Mouse (Mus musculus): Measurements from ENCODE around the gene Eddm3b. TPM values are rescaled to one million over a fixed set of nuclear protein-coding genes. Genes with fewer than 3 reads are reported as not detected.
"Not testable (repeated sequence)": the region's sequence is repeated elsewhere in the genome, so short reads cannot be mapped to it uniquely, and the experiment has no call there.

The Eddm3b gene
- polyA plus RNA-seq, 1 experiment from 2014 or later: not detected

- DNase-seq (ENCODE audit: low spot score): peak; percentile 96
- under 1% methylated on average over 34 of the region's 34 CpGs for WGBS
- Histone ChIP-seq H3K9me3 (no peaks in the 10 kb centered on the region), H3K4me1 (replicated peaks) (peaks cover 5% of the 10 kb centered on the region; the same call in 1 of the 2 replicates), H3K4me3 (peak overlapping the region; percentile 69), H3K27ac (peak overlapping the region; percentile 89), H3K27me3 (ENCODE audit: insufficient read depth, poor library complexity, severe bottlenecking) (peaks cover 15% of the 10 kb centered on the region), H3K36me3 (no peaks in the 10 kb centered on the region)
Observed at GRCm38 (mm10) chr14:51088970-51089673, 25.1 kb upstream of the Eddm3b start.

GRCm38 (mm10) chr14:51089674-51090076 lies 24.6 kb upstream of the Eddm3b start:
- Histone ChIP-seq H3K27me3 (ENCODE audit: insufficient read depth, poor library complexity, severe bottlenecking) (peaks cover 10% of the 10 kb centered on the region), H3K9me3 (no peaks in the 10 kb centered on the region), H3K4me3 (peak overlapping the region; percentile 69), H3K4me1 (replicated peaks) (peaks cover 4% of the 10 kb centered on the region; the same call in 1 of the 2 replicates), H3K27ac (peak overlapping the region; percentile 89), H3K36me3 (no peaks in the 10 kb centered on the region)
- WGBS: under 1% methylated on average over 15 of the region's 15 CpGs
- DNase-seq (ENCODE audit: low spot score): no peak

GRCm38 (mm10) chr14:51090077-51090781 lies 24.0 kb upstream of the Eddm3b start:
- peak; percentile 87 for DNase-seq (ENCODE audit: low spot score)
- WGBS: under 1% methylated on average over 27 of the region's 27 CpGs
- H3K4me3 ChIP-seq: peak overlapping the region; percentile 69

GRCm38 (mm10) chr14:51090921-51091900 lies 23.0 kb upstream of the Eddm3b start, which contains the start of the genes Rnase4 and Ang:
Gene Rnase4, plus strand, starts transcription at chr14:51091077.
Gene Ang, plus strand, starts transcription at chr14:51091150.
- Histone ChIP-seq H3K4me3 (peak within 1 kb of the TSS; percentile 69), H3K4me1 (replicated peaks) (peaks cover 4% of the 10 kb centered on the region; the same call in 1 of the 2 replicates), H3K27me3 (ENCODE audit: insufficient read depth, poor library complexity, severe bottlenecking) (peaks cover 5% of the 10 kb centered on the region; the same call in 1 of the 2 replicates), H3K36me3 (no peaks in the 10 kb centered on the region), H3K9me3 (no peaks in the 10 kb centered on the region), H3K27ac (peak within 1 kb of the TSS; percentile 89)
- 8% methylated on average over 33 of the region's 33 CpGs for WGBS
- peak; percentile 62 for DNase-seq (ENCODE audit: low spot score)

More at GRCm38 (mm10) chr14:51090077-51090781, 24.0 kb upstream of the Eddm3b start:
- H3K27me3 ChIP-seq (ENCODE audit: insufficient read depth, poor library complexity, severe bottlenecking): peaks cover 5% of the 10 kb centered on the region; the same call in 1 of the 2 replicates
- H3K27ac ChIP-seq: peak overlapping the region; percentile 89
- no peaks in the 10 kb centered on the region for H3K9me3 ChIP-seq
- peaks cover 4% of the 10 kb centered on the region; the same call in 1 of the 2 replicates for H3K4me1 ChIP-seq (replicated peaks)
- no peaks in the 10 kb centered on the region for H3K36me3 ChIP-seq

- Histone ChIP-seq H3K27me3 (ENCODE audit: insufficient read depth, poor library complexity, severe bottlenecking) (peaks cover 5% of the 10 kb centered on the region; the same call in 1 of the 2 replicates), H3K9me3 (no peaks in the 10 kb centered on the region), H3K4me1 (replicated peaks) (peaks cover 4% of the 10 kb centered on the region; the same call in 1 of the 2 replicates), H3K36me3 (no peaks in the 10 kb centered on the region), H3K27ac (no peak overlapping the region), H3K4me3 (peak overlapping the region; percentile 16; the same call in 1 of the 2 replicates)
- 52% methylated on average over 8 of the region's 8 CpGs for WGBS
- DNase-seq (ENCODE audit: low spot score): no peak
Observed at GRCm38 (mm10) chr14:51092073-51092620, 22.1 kb upstream of the Eddm3b start.

GRCm38 (mm10) chr14:51093496-51093895 lies 20.7 kb upstream of the Eddm3b start:
- H3K36me3 ChIP-seq: no peaks in the 10 kb centered on the region
- 37% methylated on average over 3 of the region's 3 CpGs for WGBS
- H3K27me3 ChIP-seq (ENCODE audit: insufficient read depth, poor library complexity, severe bottlenecking): peaks cover 5% of the 10 kb centered on the region; the same call in 1 of the 2 replicates
- H3K4me3 ChIP-seq: no peak overlapping the region
- peaks cover 4% of the 10 kb centered on the region; the same call in 1 of the 2 replicates for H3K4me1 ChIP-seq (replicated peaks)
- no peak for DNase-seq (ENCODE audit: low spot score)
- no peaks in the 10 kb centered on the region for H3K9me3 ChIP-seq
- H3K27ac ChIP-seq: no peak overlapping the region

- H3K27ac ChIP-seq: no peak overlapping the region
- H3K27me3 ChIP-seq (ENCODE audit: insufficient read depth, poor library complexity, severe bottlenecking): peaks cover 5% of the 10 kb centered on the region; the same call in 1 of the 2 replicates
- H3K36me3 ChIP-seq: no peaks in the 10 kb centered on the region
- peaks cover 4% of the 10 kb centered on the region; the same call in 1 of the 2 replicates for H3K4me1 ChIP-seq (replicated peaks)
- 87% methylated on average over 5 of the region's 5 CpGs for WGBS
- no peaks in the 10 kb centered on the region for H3K9me3 ChIP-seq
- H3K4me3 ChIP-seq: no peak overlapping the region
- DNase-seq (ENCODE audit: low spot score): no peak
Observed at GRCm38 (mm10) chr14:51094096-51094875, 19.9 kb upstream of the Eddm3b start.

GRCm38 (mm10) chr14:51094921-51095320 lies 19.3 kb upstream of the Eddm3b start:
- 66% methylated on average over 9 of the region's 9 CpGs for WGBS
- no peak overlapping the region for H3K27ac ChIP-seq
- no peak overlapping the region for H3K4me3 ChIP-seq
- peaks cover 5% of the 10 kb centered on the region; the same call in 1 of the 2 replicates for H3K27me3 ChIP-seq (ENCODE audit: insufficient read depth, poor library complexity, severe bottlenecking)
- H3K9me3 ChIP-seq: no peaks in the 10 kb centered on the region
- H3K36me3 ChIP-seq: no peaks in the 10 kb centered on the region
- DNase-seq (ENCODE audit: low spot score): no peak
- H3K4me1 ChIP-seq (replicated peaks): peaks cover 4% of the 10 kb centered on the region; the same call in 1 of the 2 replicates

- H3K9me3 ChIP-seq: no peaks in the 10 kb centered on the region
- H3K27ac ChIP-seq: no peak overlapping the region
- H3K36me3 ChIP-seq: no peaks in the 10 kb centered on the region
- H3K4me1 ChIP-seq (replicated peaks): peaks cover 4% of the 10 kb centered on the region; the same call in 1 of the 2 replicates
- DNase-seq (ENCODE audit: low spot score): no peak
- no peak overlapping the region for H3K4me3 ChIP-seq
- peaks cover 5% of the 10 kb centered on the region; the same call in 1 of the 2 replicates for H3K27me3 ChIP-seq (ENCODE audit: insufficient read depth, poor library complexity, severe bottlenecking)
- WGBS: 78% methylated on average over 9 of the region's 9 CpGs
Observed at GRCm38 (mm10) chr14:51095736-51096524, 18.3 kb upstream of the Eddm3b start.

GRCm38 (mm10) chr14:51098300-51098699 lies 15.9 kb upstream of the Eddm3b start:
- WGBS: 41% methylated on average over 1 of the region's 1 CpGs
- not testable (repeated sequence) for H3K9me3 ChIP-seq; H3K4me1 ChIP-seq (replicated peaks); H3K4me3 ChIP-seq; H3K27ac ChIP-seq; H3K27me3 ChIP-seq (ENCODE audit: insufficient read depth, poor library complexity, severe bottlenecking); H3K36me3 ChIP-seq
- peak; percentile 31 for DNase-seq (ENCODE audit: low spot score)
